Mouse (Mus musculus) thymus, adult 2 months (tissue): ENCODE results near the gene Rbms1.

Source experiments
- CTCF ChIP-seq: fragments of 200-500 bp; IDR thresholded peaks from 2 replicates; pipeline ENCODE4 v1.5.1; 2012; ENCODE audit warnings: mild to moderate bottlenecking, control low read depth, low read length, moderate library complexity, borderline replicate concordance; ENCODE audit not compliant: control insufficient read depth, poor library complexity, insufficient read depth; ENCODE audit errors: extremely low read depth
- POLR2A ChIP-seq: fragments of 200-500 bp; IDR thresholded peaks from 2 replicates; pipeline ENCODE4 v1.6.1; 2012; ENCODE audit warnings: mild to moderate bottlenecking, low read length, control low read depth, moderate library complexity; ENCODE audit not compliant: control insufficient read depth, poor library complexity, insufficient read depth; ENCODE audit errors: extremely low read depth

DNA sequence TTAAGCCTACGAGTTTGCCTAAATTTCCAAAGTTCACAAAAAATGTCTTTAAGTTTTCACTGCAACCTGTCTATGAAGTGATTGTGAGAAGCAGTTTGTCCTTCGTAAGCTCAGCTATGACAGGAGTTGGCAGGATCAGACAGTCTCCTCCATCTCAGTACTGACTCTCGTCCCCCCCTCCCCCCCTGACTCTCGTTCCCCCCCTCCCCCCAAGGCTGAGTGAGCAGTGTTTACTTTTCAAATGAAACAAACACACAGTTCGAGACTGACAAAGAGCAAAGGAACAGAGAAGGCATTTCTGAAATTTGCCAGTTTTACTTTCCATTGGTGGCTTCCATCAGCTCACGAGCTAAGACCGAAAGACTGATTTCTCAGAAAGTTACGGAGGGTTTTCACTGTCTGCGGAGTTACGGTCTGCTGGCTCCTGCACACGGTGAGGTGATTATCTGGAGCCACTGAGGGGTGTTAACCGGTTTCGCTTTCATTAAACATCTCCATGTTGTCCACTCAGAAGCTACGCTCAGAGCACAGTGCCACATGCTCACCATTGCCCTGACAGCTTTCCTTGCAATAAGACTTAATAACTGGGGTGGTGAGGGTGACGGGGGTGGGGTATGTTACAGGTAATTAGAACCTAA is 162.0 kb downstream of the Rbms1 start:
- TF ChIP-seq CTCF (no peak), POLR2A (no peak)
